Mouse (Mus musculus) lung, embryonic 16.5 days (tissue): ENCODE data around the gene Zp3. TPM values are rescaled to one million over a fixed set of nuclear protein-coding genes. Genes with fewer than 3 reads are reported as not detected.

ENCODE experiments used
- ATAC-seq: fragments of 200-750 bp; cut with Nextera tagmentation; 2 replicates; pipeline ENCODE4 v1.8.0; 2017; ENCODE audit warnings: low read depth, mild to moderate bottlenecking, moderate library complexity
- H3K27ac ChIP-seq: fragments of 300-500 bp; sonication (generic); 2 replicates; pipeline ENCODE4 v1.5.1; 2014; ENCODE audit warnings: mild to moderate bottlenecking, control low read depth, low read length
- H3K27me3 ChIP-seq: fragments of 300-500 bp; sonication (generic); 2 replicates; pipeline ENCODE4 v1.6.1; 2014; ENCODE audit warnings: low read depth, low read length, mixed read lengths; ENCODE audit not compliant: control insufficient read depth, insufficient read depth
- H3K36me3 ChIP-seq: fragments of 300-500 bp; sonication (generic); 2 replicates; pipeline ENCODE4 v1.6.1; 2014; ENCODE audit warnings: low read length; ENCODE audit not compliant: control insufficient read depth, insufficient read depth
- H3K4me1 ChIP-seq: fragments of 300-500 bp; sonication (generic); replicated peaks from 2 replicates; pipeline ENCODE4 v1.6.1; 2014; ENCODE audit warnings: low read length, mixed read lengths; ENCODE audit not compliant: control insufficient read depth, insufficient read depth
- H3K4me2 ChIP-seq: fragments of 300-500 bp; sonication (generic); 2 replicates; pipeline ENCODE4 v1.6.1; 2014; ENCODE audit warnings: low read depth, low read length, control low read depth
- H3K4me3 ChIP-seq: fragments of 300-500 bp; sonication (generic); 2 replicates; pipeline ENCODE4 v1.5.1; 2014; ENCODE audit warnings: mild to moderate bottlenecking, low read length, control low read depth
- H3K9ac ChIP-seq: fragments of 300-500 bp; sonication (generic); 2 replicates; pipeline ENCODE4 v1.6.1; 2014; ENCODE audit warnings: low read length, control low read depth
- H3K9me3 ChIP-seq: fragments of 300-500 bp; sonication (generic); 2 replicates; pipeline ENCODE4 v1.6.1; 2016; ENCODE audit warnings: low read length; ENCODE audit not compliant: control insufficient read depth
- WGBS: fragments of 180-500 bp; shearing (Covaris S2); extraction: QIAGEN DNeasy Blood & Tissue Kit; methylation state at CpG from one replicate; pipeline ENCODE4 v1.1.7; 2014; 5-methylcytosine and 5-hydroxymethylcytosine counted together
- polyA plus RNA-seq: library from polyadenylated mRNA; unstranded; fragments of >200 nt; fragmentation: Nextera tagmentation; extraction: Ambion mirVana; gene quantifications from 2 replicates; pipeline ENCODE4 v1.2.1, GENCODE M21; 2015

The Zp3 gene
- polyA plus RNA-seq, result 0.16 and 0.19 TPM in 2 replicates

- no peaks in the 10 kb centered on the region for H3K36me3 ChIP-seq
- H3K27me3 ChIP-seq, result no peaks in the 10 kb centered on the region
- H3K4me2 ChIP-seq, result no peak within 1 kb of the TSS
- WGBS, result 66% methylated on average over 8 of the region's 8 CpGs
- H3K9ac ChIP-seq, result no peak within 1 kb of the TSS
- H3K9me3 ChIP-seq, result no peaks in the 10 kb centered on the region
- no peak within 1 kb of the TSS for H3K27ac ChIP-seq
- no peak for ATAC-seq
- no peaks in the 10 kb centered on the region for H3K4me1 ChIP-seq
- no peak within 1 kb of the TSS for H3K4me3 ChIP-seq
These were observed at the start of gene Zp3 for GRCm38 (mm10) chr5:135979904-135980303. TSS of gene Zp3 (plus strand) at chr5:135980099.

GRCm38 (mm10) chr5:135931526-135931925 is 48.4 kb upstream of the Zp3 start:
- peaks cover 15% of the 10 kb centered on the region for H3K36me3 ChIP-seq
- no peak overlapping the region for H3K4me3 ChIP-seq
- no peak overlapping the region for H3K9ac ChIP-seq
- no peaks in the 10 kb centered on the region for H3K27me3 ChIP-seq
- no peak overlapping the region for H3K4me2 ChIP-seq
- no peak overlapping the region for H3K27ac ChIP-seq
- H3K9me3 ChIP-seq, result no peaks in the 10 kb centered on the region
- 84% methylated on average over 9 of the region's 9 CpGs for WGBS
- ATAC-seq, result no peak
- peaks cover 10% of the 10 kb centered on the region for H3K4me1 ChIP-seq

GRCm38 (mm10) chr5:135932359-135932758 is 47.5 kb upstream of the Zp3 start:
- Histone ChIP-seq H3K36me3 (peaks cover 15% of the 10 kb centered on the region), H3K4me3 (no peak overlapping the region), H3K9me3 (no peaks in the 10 kb centered on the region), H3K9ac (no peak overlapping the region), H3K4me2 (no peak overlapping the region; the same call in 1 of the 2 replicates), H3K27me3 (no peaks in the 10 kb centered on the region), H3K4me1 (peaks cover 10% of the 10 kb centered on the region), H3K27ac (no peak overlapping the region)
- ATAC-seq, result no peak
- 68% methylated on average over 2 of the region's 2 CpGs for WGBS

GRCm38 (mm10) chr5:135933222-135933899 is 46.5 kb upstream of the Zp3 start:
- Histone ChIP-seq H3K27ac (peak overlapping the region; percentile 97), H3K4me3 (peak overlapping the region; percentile 72), H3K36me3 (peaks cover 14% of the 10 kb centered on the region), H3K4me2 (peak overlapping the region; percentile 66), H3K4me1 (peaks cover 10% of the 10 kb centered on the region), H3K9ac (peak overlapping the region; percentile 82), H3K9me3 (no peaks in the 10 kb centered on the region), H3K27me3 (no peaks in the 10 kb centered on the region)
- ATAC-seq, result no peak
- WGBS, result 8% methylated on average over 11 of the region's 12 CpGs

GRCm38 (mm10) chr5:135933900-135934441 is 45.9 kb upstream of the Zp3 start:
- peaks cover 10% of the 10 kb centered on the region for H3K4me1 ChIP-seq
- peak overlapping the region; percentile 72 for H3K4me3 ChIP-seq
- H3K36me3 ChIP-seq, result peaks cover 12% of the 10 kb centered on the region
- H3K9me3 ChIP-seq, result no peaks in the 10 kb centered on the region
- H3K27me3 ChIP-seq, result no peaks in the 10 kb centered on the region
- H3K9ac ChIP-seq, result peak overlapping the region; percentile 82
- peak overlapping the region; percentile 66 for H3K4me2 ChIP-seq
- ATAC-seq, result peak; percentile 62
- 0% methylated on average over 35 of the region's 35 CpGs for WGBS
- H3K27ac ChIP-seq, result peak overlapping the region; percentile 97

GRCm38 (mm10) chr5:135934481-135935175 is 45.3 kb upstream of the Zp3 start, which contains the start of gene Ywhag:
TSS of gene Ywhag (minus strand) at chr5:135934616.
- peak within 1 kb of the TSS; percentile 72 for H3K4me3 ChIP-seq
- ATAC-seq, result peak; percentile 97
- under 1% methylated on average over 47 of the region's 48 CpGs for WGBS
- H3K4me2 ChIP-seq, result peak within 1 kb of the TSS; percentile 66
- H3K36me3 ChIP-seq, result peaks cover 8% of the 10 kb centered on the region; the same call in 1 of the 2 replicates
- H3K27ac ChIP-seq, result peak within 1 kb of the TSS; percentile 97
- peaks cover 10% of the 10 kb centered on the region for H3K4me1 ChIP-seq
- H3K9ac ChIP-seq, result peak within 1 kb of the TSS; percentile 82
- no peaks in the 10 kb centered on the region for H3K9me3 ChIP-seq
- no peaks in the 10 kb centered on the region for H3K27me3 ChIP-seq

- peak overlapping the region; percentile 48 for H3K9ac ChIP-seq
- H3K4me3 ChIP-seq, result peak overlapping the region; percentile 72
- peak overlapping the region; percentile 38; the same call in 1 of the 2 replicates for H3K27ac ChIP-seq
- ATAC-seq, result no peak; the same call in 1 of the 2 replicates
- peak overlapping the region; percentile 43 for H3K4me2 ChIP-seq
- H3K27me3 ChIP-seq, result no peaks in the 10 kb centered on the region
- 49% methylated on average over 7 of the region's 7 CpGs for WGBS
- H3K4me1 ChIP-seq, result peaks cover 10% of the 10 kb centered on the region
- no peaks in the 10 kb centered on the region for H3K9me3 ChIP-seq
- peaks cover 3% of the 10 kb centered on the region; the same call in 1 of the 2 replicates for H3K36me3 ChIP-seq
These were observed 44.7 kb upstream of the Zp3 start for GRCm38 (mm10) chr5:135935176-135935523.

- Histone ChIP-seq H3K4me1 (peaks cover 10% of the 10 kb centered on the region), H3K4me3 (no peak overlapping the region), H3K9ac (no peak overlapping the region), H3K9me3 (no peaks in the 10 kb centered on the region), H3K36me3 (no peaks in the 10 kb centered on the region), H3K27ac (no peak overlapping the region), H3K27me3 (no peaks in the 10 kb centered on the region), H3K4me2 (0 out of 2 replicates have a peak overlapping the region, but pooled peaks have one; percentile 43)
- WGBS, result 82% methylated on average over 6 of the region's 6 CpGs
- ATAC-seq, result no peak
These were observed 44.2 kb upstream of the Zp3 start for GRCm38 (mm10) chr5:135935641-135936190.

- Histone ChIP-seq H3K27ac (no peak overlapping the region), H3K36me3 (no peaks in the 10 kb centered on the region), H3K9me3 (no peaks in the 10 kb centered on the region), H3K4me1 (peaks cover 2% of the 10 kb centered on the region; the same call in 1 of the 2 replicates), H3K4me3 (no peak overlapping the region), H3K27me3 (no peaks in the 10 kb centered on the region), H3K9ac (no peak overlapping the region), H3K4me2 (no peak overlapping the region)
- 41% methylated on average over 5 of the region's 5 CpGs for WGBS
- no peak for ATAC-seq
These were observed 39.3 kb upstream of the Zp3 start for GRCm38 (mm10) chr5:135940587-135940986.
